Mouse (Mus musculus) kidney, adult 2 months (tissue): ENCODE results near the gene Fosl1. TPM values are rescaled to one million over a fixed set of nuclear protein-coding genes. Genes with fewer than 3 reads are reported as not detected.

Source experiments
- DNase-seq: peaks from one replicate; pipeline ENCODE4 v3.0.0; 2021
- H3K27ac ChIP-seq: fragments of 200-500 bp; 2 replicates; pipeline ENCODE4 v1.5.1; 2012; ENCODE audit warnings: low read depth, low read length, control low read depth, inconsistent platforms; ENCODE audit not compliant: insufficient read depth
- H3K27me3 ChIP-seq: fragments of 200-500 bp; replicated peaks from 2 replicates; pipeline ENCODE4 v1.6.1; 2012; ENCODE audit warnings: mild to moderate bottlenecking, moderate library complexity, low read length, inconsistent platforms; ENCODE audit not compliant: control insufficient read depth, insufficient read depth
- H3K36me3 ChIP-seq: fragments of 200-500 bp; 2 replicates; pipeline ENCODE4 v1.6.1; 2012; ENCODE audit warnings: mild to moderate bottlenecking, moderate library complexity, low read length, inconsistent platforms; ENCODE audit not compliant: control insufficient read depth, insufficient read depth
- H3K4me1 ChIP-seq: fragments of 200-500 bp; 2 replicates; pipeline ENCODE4 v1.6.1; 2011; ENCODE audit warnings: low read length; ENCODE audit not compliant: control insufficient read depth, insufficient read depth
- H3K4me3 ChIP-seq: fragments of 200-500 bp; 2 replicates; pipeline ENCODE4 v1.5.1; 2011; ENCODE audit warnings: mild to moderate bottlenecking, low read depth, low read length, control low read depth; ENCODE audit not compliant: insufficient read depth
- CTCF ChIP-seq: fragments of 200-500 bp; conservative IDR thresholded peaks from 2 replicates; pipeline ENCODE4 v1.5.1; 2011; ENCODE audit warnings: low read depth, mild to moderate bottlenecking, control low read depth, low read length, moderate library complexity, mixed read lengths; ENCODE audit not compliant: insufficient read depth, insufficient read length
- POLR2A ChIP-seq: fragments of 200-500 bp; IDR thresholded peaks from one replicate; pipeline ENCODE4 v1.6.1; 2011; ENCODE audit warnings: low read depth, low read length, control low read depth
- WGBS: fragments of 180-500 bp; shearing (Covaris S2); methylation state at CpG from one replicate; pipeline ENCODE4 v1.1.7; 2018; 5-methylcytosine and 5-hydroxymethylcytosine counted together
- polyA plus RNA-seq: library from polyadenylated mRNA; depleted of rRNA; stranded (reverse); fragments of >200 nt; gene quantifications from 2 replicates; pipeline ENCODE4 v1.2.3, GENCODE M21; 2012

Gene Fosl1
- polyA plus RNA-seq, 1 experiment: 0.27 TPM

DNA sequence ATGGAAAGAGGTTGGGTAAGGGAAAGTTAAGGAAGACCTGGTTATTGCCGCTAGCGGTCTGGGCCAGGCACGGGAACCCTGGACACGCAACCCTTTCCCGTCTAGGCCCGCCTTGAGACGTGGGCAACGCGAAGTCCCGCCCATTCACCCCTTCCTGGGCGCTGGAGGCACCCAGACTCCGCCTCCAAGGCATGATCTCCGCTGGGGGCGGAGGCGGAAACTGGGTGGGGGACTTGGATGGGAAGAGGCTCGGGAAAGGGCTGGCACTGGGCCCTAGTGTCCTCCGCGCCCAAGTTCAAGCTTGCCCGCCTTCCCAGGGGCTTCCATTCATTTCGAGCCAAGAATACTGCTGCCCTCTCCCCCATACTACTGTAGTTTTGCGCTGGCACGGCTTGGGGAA lies 26.4 kb downstream of the Fosl1 start, which contains the start of gene Efemp2:
TSS of gene Efemp2 (plus strand) at position 235 of the 400 bp plus-strand sequence.
- 5% methylated on average over 22 of the region's 22 CpGs for WGBS
- Histone ChIP-seq H3K36me3 (no peaks in the 10 kb centered on the region), H3K27ac (peak within 1 kb of the TSS; percentile 36; the same call in 1 of the 2 replicates), H3K4me3 (peak within 1 kb of the TSS; percentile 46), H3K4me1 (no peaks in the 10 kb centered on the region), H3K27me3 (no peaks in the 10 kb centered on the region)
- peak; percentile 88 for DNase-seq
- TF ChIP-seq POLR2A: no peak
- TF ChIP-seq CTCF: no peak

DNA sequence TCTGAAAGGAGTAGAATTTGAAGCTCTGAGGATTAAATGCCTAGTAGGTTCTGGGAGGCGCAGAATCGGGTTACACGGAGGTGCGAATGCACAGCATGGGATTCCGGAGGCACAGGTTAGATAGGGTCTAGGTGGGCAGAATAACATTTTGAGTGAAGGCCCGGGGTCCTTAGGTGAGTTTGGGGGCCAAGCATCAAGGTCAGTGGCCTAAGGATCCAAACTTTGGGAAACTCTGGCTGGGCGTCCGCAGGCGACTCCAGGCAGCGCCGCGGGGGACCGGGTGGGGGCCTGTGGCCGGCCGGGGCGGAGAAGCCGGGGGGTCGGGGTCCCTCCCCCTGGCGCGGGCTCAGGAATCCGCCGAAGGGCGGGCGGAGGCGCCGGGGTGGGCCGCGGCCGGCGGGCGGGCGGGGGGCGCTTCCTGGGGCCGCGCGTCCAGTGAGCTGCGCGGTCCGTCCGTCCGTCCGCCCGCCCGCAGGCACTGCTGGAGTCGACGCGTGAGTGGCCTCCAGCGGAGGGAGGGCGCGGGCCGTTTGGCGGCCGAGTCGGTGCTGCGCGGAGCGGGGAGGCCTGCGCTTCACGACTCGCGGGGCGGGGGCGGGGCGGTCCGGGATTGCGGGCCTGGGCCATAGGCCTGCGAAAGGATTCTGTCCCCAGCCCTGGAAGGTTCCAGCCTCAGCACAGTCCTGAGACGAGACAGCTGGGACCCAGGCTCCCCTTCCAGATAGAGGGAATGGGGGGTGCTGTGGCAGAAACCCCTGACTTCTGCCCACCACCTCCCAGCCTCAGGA lies 27.1 kb downstream of the Fosl1 start:
- H3K27me3 ChIP-seq: no peaks in the 10 kb centered on the region
- H3K4me1 ChIP-seq: no peaks in the 10 kb centered on the region
- DNase-seq: peak; percentile 48
- 3% methylated on average over 68 of the region's 68 CpGs for WGBS
- H3K27ac ChIP-seq: peak overlapping the region; percentile 36; the same call in 1 of the 2 replicates
- no peaks in the 10 kb centered on the region for H3K36me3 ChIP-seq
- TF ChIP-seq POLR2A (no peak), CTCF (no peak)
- H3K4me3 ChIP-seq: peak overlapping the region; percentile 46

DNA sequence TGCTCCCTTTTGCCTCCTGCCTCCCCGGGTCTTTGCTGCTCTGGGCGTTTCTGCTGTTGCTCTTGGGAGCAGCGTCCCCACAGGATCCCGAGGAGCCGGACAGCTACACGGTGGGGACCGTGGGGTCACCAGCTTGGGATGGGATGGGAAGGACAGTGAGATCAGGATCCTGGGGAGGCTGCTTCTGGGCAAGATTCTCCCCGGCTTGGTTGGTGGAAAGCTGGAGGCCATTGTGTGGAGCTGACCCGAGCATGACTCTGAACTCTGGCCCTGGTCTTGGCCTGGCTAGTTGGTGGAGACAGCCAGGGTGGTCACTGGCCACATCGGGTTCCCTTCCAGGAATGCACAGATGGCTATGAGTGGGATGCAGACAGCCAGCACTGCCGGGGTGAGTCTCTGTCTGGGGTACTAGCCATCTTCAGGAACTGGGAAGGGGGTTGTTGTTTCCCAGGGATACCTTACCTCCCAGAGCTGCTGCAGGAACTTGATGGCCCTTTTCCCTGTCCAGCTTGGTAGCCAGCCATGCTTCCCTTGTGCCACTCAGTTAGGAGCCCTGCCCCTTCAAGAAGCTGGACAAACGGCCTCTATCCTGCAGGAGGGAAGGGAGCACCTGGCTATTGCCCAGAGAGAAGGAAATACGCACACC lies 27.8 kb downstream of the Fosl1 start:
- 39% methylated on average over 13 of the region's 13 CpGs for WGBS
- Histone ChIP-seq H3K27ac (peak overlapping the region; percentile 36; the same call in 1 of the 2 replicates), H3K4me3 (peak overlapping the region; percentile 46), H3K36me3 (no peaks in the 10 kb centered on the region), H3K27me3 (no peaks in the 10 kb centered on the region), H3K4me1 (no peaks in the 10 kb centered on the region)
- TF ChIP-seq CTCF: no peak
- TF ChIP-seq POLR2A: no peak
- no peak for DNase-seq

DNA sequence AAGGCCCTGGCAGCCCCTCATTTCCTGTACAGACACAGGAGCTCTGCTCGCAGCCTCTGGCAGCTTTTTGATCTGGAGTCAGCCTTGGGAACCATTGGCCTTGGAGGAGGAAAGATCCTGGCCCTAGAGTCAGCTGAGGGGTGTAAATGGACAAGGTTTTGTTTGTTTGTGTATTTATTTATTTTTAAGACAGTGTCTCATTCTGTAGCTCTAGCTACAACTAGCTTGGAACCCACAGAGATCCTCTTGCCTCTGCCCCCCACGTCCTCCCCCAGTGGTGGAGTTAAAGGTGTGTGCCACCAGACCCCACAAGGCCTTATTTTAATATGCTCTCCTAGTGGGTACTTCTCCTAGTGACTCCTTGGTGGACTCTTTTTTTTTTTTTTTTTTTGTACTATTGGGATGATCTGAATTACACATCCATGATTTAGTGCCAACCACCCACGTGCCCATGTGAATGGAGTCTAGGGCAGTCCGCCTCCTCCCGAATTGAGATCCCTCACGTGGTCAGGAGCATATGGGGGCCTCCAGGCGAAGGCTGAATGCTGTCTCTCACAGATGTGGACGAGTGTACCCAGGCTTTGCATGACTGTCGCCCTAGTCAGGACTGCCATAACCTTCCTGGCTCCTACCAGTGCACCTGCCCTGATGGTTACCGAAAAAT lies 29.8 kb downstream of the Fosl1 start:
- H3K27me3 ChIP-seq: no peaks in the 10 kb centered on the region
- no peak for DNase-seq
- H3K36me3 ChIP-seq: no peaks in the 10 kb centered on the region
- WGBS: 83% methylated on average over 10 of the region's 10 CpGs
- H3K27ac ChIP-seq: no peak overlapping the region
- H3K4me1 ChIP-seq: no peaks in the 10 kb centered on the region
- TF ChIP-seq CTCF (no peak), POLR2A (no peak)
- H3K4me3 ChIP-seq: no peak overlapping the region

DNA sequence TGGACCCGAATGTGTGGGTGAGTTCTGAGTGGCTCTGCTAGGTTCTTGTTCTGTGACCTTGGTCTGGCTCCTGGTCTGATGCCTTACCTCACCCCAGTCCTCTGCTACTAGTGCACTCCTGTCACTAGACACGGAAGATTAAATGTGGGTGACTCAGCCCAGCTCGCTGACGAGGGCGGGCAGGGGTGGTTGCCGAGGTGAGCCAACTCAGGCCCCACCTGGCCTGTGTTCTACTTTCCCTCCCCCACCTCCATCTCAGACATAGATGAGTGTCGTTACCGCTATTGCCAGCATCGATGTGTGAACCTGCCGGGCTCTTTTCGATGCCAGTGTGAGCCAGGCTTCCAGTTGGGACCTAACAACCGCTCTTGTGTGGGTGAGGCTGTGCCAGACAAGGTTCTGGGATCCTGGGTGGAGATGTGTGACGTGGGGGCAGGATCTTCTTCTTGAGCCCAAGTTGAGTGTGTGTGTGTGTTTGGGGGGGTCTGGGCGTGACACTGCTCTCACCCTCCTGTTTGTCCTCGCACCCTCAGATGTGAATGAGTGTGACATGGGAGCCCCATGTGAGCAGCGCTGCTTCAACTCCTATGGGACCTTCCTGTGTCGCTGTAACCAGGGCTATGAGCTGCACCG lies 30.4 kb downstream of the Fosl1 start:
- H3K27me3 ChIP-seq: no peaks in the 10 kb centered on the region
- H3K36me3 ChIP-seq: no peaks in the 10 kb centered on the region
- no peak overlapping the region for H3K4me3 ChIP-seq
- 82% methylated on average over 18 of the region's 18 CpGs for WGBS
- DNase-seq: no peak
- TF ChIP-seq POLR2A (no peak), CTCF (no peak)
- no peak overlapping the region for H3K27ac ChIP-seq
- H3K4me1 ChIP-seq: no peaks in the 10 kb centered on the region

DNA sequence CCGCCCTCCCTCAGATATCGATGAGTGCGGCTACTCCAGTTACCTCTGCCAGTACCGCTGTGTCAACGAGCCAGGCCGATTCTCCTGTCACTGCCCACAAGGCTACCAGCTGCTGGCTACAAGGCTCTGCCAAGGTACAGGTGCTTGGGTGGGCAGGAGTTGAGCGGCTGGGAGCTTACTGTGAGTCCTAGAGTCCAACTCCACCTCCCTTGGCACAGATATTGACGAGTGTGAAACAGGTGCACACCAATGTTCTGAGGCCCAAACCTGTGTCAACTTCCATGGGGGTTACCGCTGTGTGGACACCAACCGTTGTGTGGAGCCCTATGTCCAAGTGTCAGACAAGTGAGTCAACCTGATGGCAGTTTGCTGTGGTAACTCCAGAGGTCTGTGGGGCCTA lies 32.7 kb downstream of the Fosl1 start:
- 69% methylated on average over 10 of the region's 10 CpGs for WGBS
- DNase-seq: no peak
- Histone ChIP-seq H3K27ac (no peak overlapping the region), H3K4me3 (no peak overlapping the region), H3K36me3 (no peaks in the 10 kb centered on the region), H3K4me1 (no peaks in the 10 kb centered on the region), H3K27me3 (no peaks in the 10 kb centered on the region)
- no peak for TF ChIP-seq CTCF
- no peak for TF ChIP-seq POLR2A

DNA sequence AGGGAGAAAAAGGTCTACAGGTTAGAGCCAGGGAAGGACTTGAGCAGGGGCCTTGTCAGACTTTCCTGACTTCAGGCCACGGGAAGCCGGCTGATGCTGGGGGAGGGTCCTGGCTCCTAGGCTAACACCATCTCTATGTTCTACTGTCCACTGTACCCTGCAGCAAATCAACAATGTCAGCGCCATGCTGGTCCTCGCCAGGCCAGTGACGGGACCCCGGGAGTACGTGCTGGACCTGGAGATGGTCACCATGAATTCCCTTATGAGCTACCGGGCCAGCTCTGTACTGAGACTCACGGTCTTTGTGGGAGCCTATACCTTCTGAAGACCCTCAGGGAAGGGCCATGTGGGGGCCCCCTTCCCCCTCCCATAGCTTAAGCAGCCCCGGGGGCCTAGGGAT lies 34.1 kb downstream of the Fosl1 start:
- H3K4me3 ChIP-seq: no peak overlapping the region
- no peak for TF ChIP-seq CTCF
- TF ChIP-seq POLR2A: no peak
- 90% methylated on average over 10 of the region's 10 CpGs for WGBS
- no peak for DNase-seq
- no peaks in the 10 kb centered on the region for H3K4me1 ChIP-seq
- H3K27ac ChIP-seq: no peak overlapping the region
- no peaks in the 10 kb centered on the region for H3K36me3 ChIP-seq
- no peaks in the 10 kb centered on the region for H3K27me3 ChIP-seq
